Comparison of ENCODE assay signal across 8 mouse cellular contexts in genomic region chr2:157560302-157560701, GRCm38 (mm10). TPM values are rescaled to one million over a fixed set of nuclear protein-coding genes. Genes with fewer than 3 reads are reported as not detected.
DNase-seq lines count a peak whose midpoint lies in the region; ATAC-seq and TF ChIP-seq lines count a peak whose summit lies in the region.

No protein-coding gene starts in this region.

- H3K36me3 ChIP-seq in heart, postnatal 0 days (replicated peaks; ENCODE audit: control insufficient read depth, insufficient read depth, low read length): peaks cover 20% of the 10 kb centered on the region; the same call in 1 of the 2 replicates
- peaks cover 54% of the 10 kb centered on the region for H3K36me3 ChIP-seq in hindbrain, embryonic 14.5 days (replicated peaks; ENCODE audit: control insufficient read depth, insufficient read depth)
- peaks cover 43% of the 10 kb centered on the region for H3K36me3 ChIP-seq in midbrain, embryonic 14.5 days (ENCODE audit: control insufficient read depth, insufficient read depth, low read length)

- no peak overlapping the region for H3K27ac ChIP-seq in heart, postnatal 0 days (ENCODE audit: low read depth)
- H3K27ac ChIP-seq in brown adipose tissue, adult 24 weeks (replicated peaks; ENCODE audit: low read depth, low read length): no peak overlapping the region
- H3K27ac ChIP-seq in hindbrain, embryonic 14.5 days: peak overlapping the region; percentile 93
- peak overlapping the region; percentile 93 for H3K27ac ChIP-seq in midbrain, embryonic 14.5 days (replicated peaks; ENCODE audit: low read depth, low read length)

- no peak overlapping the region for H3K9ac ChIP-seq in heart, postnatal 0 days (replicated peaks; ENCODE audit: low read depth, low read length)
- peak overlapping the region; percentile 99 for H3K9ac ChIP-seq in hindbrain, embryonic 14.5 days
- peak overlapping the region; percentile 84 for H3K9ac ChIP-seq in midbrain, embryonic 14.5 days (replicated peaks; ENCODE audit: low read length)

- TF ChIP-seq EP300 in heart, postnatal 0 days (IDR thresholded peaks at IDR 0.05; ENCODE audit: low read depth): no peak

- peak overlapping the region; percentile 39 for H3K4me3 ChIP-seq in heart, postnatal 0 days (ENCODE audit: low read depth, low read length)
- peak overlapping the region; percentile 45 for H3K4me3 ChIP-seq in brown adipose tissue, adult 24 weeks (ENCODE audit: insufficient read depth, low read depth, low read length)
- peak overlapping the region; percentile 56 for H3K4me3 ChIP-seq in hindbrain, embryonic 14.5 days (replicated peaks; ENCODE audit: low read length)
- H3K4me3 ChIP-seq in midbrain, embryonic 14.5 days (replicated peaks; ENCODE audit: low read depth, low read length): peak overlapping the region; percentile 57

- H3K9me3 ChIP-seq in heart, postnatal 0 days (replicated peaks; ENCODE audit: control insufficient read depth, low read length): 0 out of 2 replicates have a peak, but pooled peaks cover 5% of the 10 kb centered on the region
- H3K9me3 ChIP-seq in hindbrain, embryonic 14.5 days (ENCODE audit: control insufficient read depth, low read length): peaks cover 42% of the 10 kb centered on the region
- peaks cover 38% of the 10 kb centered on the region for H3K9me3 ChIP-seq in midbrain, embryonic 14.5 days (ENCODE audit: control insufficient read depth, low read length)

- peaks cover 14% of the 10 kb centered on the region; the same call in 1 of the 2 replicates for H3K4me1 ChIP-seq in heart, postnatal 0 days (ENCODE audit: control insufficient read depth, insufficient read depth)
- peaks cover 10% of the 10 kb centered on the region for H3K4me1 ChIP-seq in brown adipose tissue, adult 24 weeks (ENCODE audit: control insufficient read depth, insufficient read depth, insufficient read length, low read length)
- peaks cover 20% of the 10 kb centered on the region for H3K4me1 ChIP-seq in hindbrain, embryonic 14.5 days (replicated peaks; ENCODE audit: control insufficient read depth, insufficient read depth, low read length)
- peaks cover 18% of the 10 kb centered on the region for H3K4me1 ChIP-seq in midbrain, embryonic 14.5 days (ENCODE audit: control insufficient read depth, insufficient read depth, low read length)

- peak overlapping the region; percentile 62 for H3K4me2 ChIP-seq in heart, postnatal 0 days (ENCODE audit: low read depth, low read length)
- H3K4me2 ChIP-seq in hindbrain, embryonic 14.5 days (replicated peaks): peak overlapping the region; percentile 74
- H3K4me2 ChIP-seq in midbrain, embryonic 14.5 days (ENCODE audit: low read length): peak overlapping the region; percentile 68

- no peak for ATAC-seq in heart, postnatal 0 days (ENCODE audit: insufficient read depth, low read depth)
- ATAC-seq in hindbrain, embryonic 14.5 days (ENCODE audit: low FRiP score): peak; percentile 1; the same call in 1 of the 2 replicates
- peak; percentile 38 for ATAC-seq in midbrain, embryonic 14.5 days (ENCODE audit: low FRiP score, low TSS enrichment)
- ATAC-seq in CD4-positive, CD25-positive, alpha-beta regulatory T cell, adult 4 months: no peak

- WGBS in heart, postnatal 0 days: 43% methylated on average over 33 of the region's 33 CpGs
- 45% methylated on average over 33 of the region's 33 CpGs for WGBS in hindbrain, embryonic 14.5 days
- WGBS in midbrain, embryonic 14.5 days: 49% methylated on average over 33 of the region's 33 CpGs

- H3K27me3 ChIP-seq in heart, postnatal 0 days (ENCODE audit: control insufficient read depth, insufficient read depth, low read length): no peaks in the 10 kb centered on the region
- no peaks in the 10 kb centered on the region for H3K27me3 ChIP-seq in hindbrain, embryonic 14.5 days (ENCODE audit: control insufficient read depth, insufficient read depth, low read length)
- H3K27me3 ChIP-seq in midbrain, embryonic 14.5 days (ENCODE audit: control insufficient read depth, insufficient read depth, low read length): no peaks in the 10 kb centered on the region

- no peak for DNase-seq in heart, postnatal 0 days (ENCODE audit: low spot score)
- no peak for DNase-seq in heart, adult 8-10 months (ENCODE audit: low spot score)
- no peak for DNase-seq in hindbrain, embryonic 14.5 days (ENCODE audit: low spot score)
- DNase-seq in midbrain, embryonic 14.5 days: peak; percentile 66
- DNase-seq in adrenal gland, adult 8-10 months: no peak
- DNase-seq in kidney, adult 8-10 months: no peak

- TF ChIP-seq CTCF in heart, postnatal 0 days (IDR thresholded peaks at IDR 0.05; ENCODE audit: low read depth): no peak

RNA-seq across cellular contexts. Expression of gene Nnat, which starts 0.4 kb away (rescaled TPM):
- total RNA-seq in heart, postnatal 0 days (2014; rRNA removed; ENCODE audit: low replicate concordance): 23.8 and 27.9 TPM in 2 replicates
- 13.1 and 13.8 TPM in 2 replicates for polyA plus RNA-seq in heart, postnatal 0 days (2015; fragmentation: Nextera tagmentation; extraction: Ambion mirVana)
- total RNA-seq in heart, adult 8-10 months (2022): 1 to 10 TPM in 3 of 4 experiments, under 1 TPM in 1; 0.37 to 4.2 (median 1.5) TPM
- polyA plus RNA-seq in brown adipose tissue, adult 24 weeks (2012; ENCODE audit: insufficient read depth, insufficient read length, missing spikeins): 143 and 188 TPM in 2 replicates
- polyA plus RNA-seq in hindbrain, embryonic 14.5 days (2014; fragmentation: Nextera tagmentation; extraction: Ambion mirVana): 4,569 and 4,588 TPM in 2 replicates
- polyA plus RNA-seq in midbrain, embryonic 14.5 days (2014; fragmentation: Nextera tagmentation; extraction: Ambion mirVana): 7,465 and 9,945 TPM in 2 replicates
- polyA plus RNA-seq in CD4-positive, CD25-positive, alpha-beta regulatory T cell, adult 4 months (2017; shearing (Covaris generic)): under 1 TPM; 0.62 to 1.00 TPM
- 100 to 1,000 TPM in 2 of 4 experiments, 10 to 100 TPM in 2; 42.5 to 190 (median 123) TPM for total RNA-seq in adrenal gland, adult 8-10 months (2022)

RNA-seq across cellular contexts. Expression of gene Blcap, which starts 10.8 kb away (rescaled TPM):
- total RNA-seq in heart, postnatal 0 days (2014; rRNA removed; ENCODE audit: low replicate concordance): 33.1 and 35.5 TPM in 2 replicates
- polyA plus RNA-seq in heart, postnatal 0 days (2015; fragmentation: Nextera tagmentation; extraction: Ambion mirVana): 48.9 and 49.5 TPM in 2 replicates
- total RNA-seq in heart, adult 8-10 months (2022): 10 to 100 TPM; 48.1 to 54.0 (median 50.2) TPM
- 71.0 and 74.7 TPM in 2 replicates for polyA plus RNA-seq in brown adipose tissue, adult 24 weeks (2012; ENCODE audit: insufficient read depth, insufficient read length, missing spikeins)
- polyA plus RNA-seq in hindbrain, embryonic 14.5 days (2014; fragmentation: Nextera tagmentation; extraction: Ambion mirVana): 285 and 323 TPM in 2 replicates
- polyA plus RNA-seq in midbrain, embryonic 14.5 days (2014; fragmentation: Nextera tagmentation; extraction: Ambion mirVana): 353 and 397 TPM in 2 replicates
- polyA plus RNA-seq in CD4-positive, CD25-positive, alpha-beta regulatory T cell, adult 4 months (2017; shearing (Covaris generic)): 10 to 100 TPM; 21.8 to 22.7 TPM
- 10 to 100 TPM; 81.0 to 96.7 (median 91.6) TPM for total RNA-seq in adrenal gland, adult 8-10 months (2022)

Comparison
In these comparisons a context has a peak if more than half of its experiments do, and no peak if none do; other contexts are left out.
1. ATAC-seq: peak in hindbrain, embryonic 14.5 days (single experiment) and midbrain, embryonic 14.5 days (single experiment); none in heart, postnatal 0 days (single experiment) and CD4-positive, CD25-positive, alpha-beta regulatory T cell, adult 4 months (single experiment).
2. H3K27ac ChIP-seq: peak in hindbrain, embryonic 14.5 days (single experiment) and midbrain, embryonic 14.5 days (single experiment); none in heart, postnatal 0 days (single experiment) and brown adipose tissue, adult 24 weeks (single experiment).
3. RNA of gene Nnat, which starts 0.4 kb away (polyA plus RNA-seq): 7,465 to 9,945 TPM in midbrain, embryonic 14.5 days and 4,569 to 4,588 TPM in hindbrain, embryonic 14.5 days; 143 to 188 TPM in brown adipose tissue, adult 24 weeks, 13.1 to 13.8 TPM in heart, postnatal 0 days and 0.62 to 1.00 TPM in CD4-positive, CD25-positive, alpha-beta regulatory T cell, adult 4 months; every median in the first group is over 10 times any median in the second.
4. Peak in every context shown above with its lines, with median percentiles within 50 percentile points of each other: H3K4me2 ChIP-seq and H3K4me3 ChIP-seq.